Mouse (Mus musculus) forebrain, embryonic 13.5 days (tissue): ENCODE data around the gene Rnaseh2a. TPM values are rescaled to one million over a fixed set of nuclear protein-coding genes. Genes with fewer than 3 reads are reported as not detected.
"Not testable (repeated sequence)": the region's sequence is repeated elsewhere in the genome, so short reads cannot be mapped to it uniquely, and the experiment has no call there.

ENCODE experiments used
- ATAC-seq: fragments of 200-750 bp; cut with Nextera tagmentation; 2 replicates; pipeline ENCODE4 v1.8.0; 2017
- H3K27ac ChIP-seq: fragments of 300-500 bp; sonication (generic); 2 replicates; pipeline ENCODE4 v1.5.1; 2015; ENCODE audit warnings: inconsistent platforms, mild to moderate bottlenecking, moderate library complexity
- H3K27me3 ChIP-seq: fragments of 300-500 bp; sonication (generic); 2 replicates; pipeline ENCODE4 v1.6.1; 2015; ENCODE audit warnings: mild to moderate bottlenecking, inconsistent platforms
- H3K36me3 ChIP-seq: fragments of 300-500 bp; sonication (generic); 2 replicates; pipeline ENCODE4 v1.6.1; 2015; ENCODE audit warnings: mild to moderate bottlenecking, inconsistent platforms; ENCODE audit not compliant: poor library complexity, severe bottlenecking
- H3K4me1 ChIP-seq: fragments of 300-500 bp; sonication (generic); 2 replicates; pipeline ENCODE4 v1.6.1; 2015; ENCODE audit warnings: inconsistent platforms
- H3K4me2 ChIP-seq: fragments of 300-500 bp; sonication (generic); 2 replicates; pipeline ENCODE4 v1.6.1; 2015; ENCODE audit warnings: inconsistent platforms, mild to moderate bottlenecking, moderate library complexity
- H3K4me3 ChIP-seq: fragments of 300-500 bp; sonication (generic); 2 replicates; pipeline ENCODE4 v1.5.1; 2015; ENCODE audit warnings: mild to moderate bottlenecking, inconsistent platforms
- H3K9ac ChIP-seq: fragments of 300-500 bp; sonication (generic); 2 replicates; pipeline ENCODE4 v1.6.1; 2015; ENCODE audit warnings: mild to moderate bottlenecking, inconsistent platforms
- H3K9me3 ChIP-seq: fragments of 300-500 bp; sonication (generic); replicated peaks from 2 replicates; pipeline ENCODE4 v1.6.1; 2016; ENCODE audit warnings: inconsistent platforms
- WGBS: fragments of 180-500 bp; shearing (Covaris S2); methylation state at CpG from one replicate; pipeline ENCODE4 v1.1.7; 2015; 5-methylcytosine and 5-hydroxymethylcytosine counted together
- polyA plus RNA-seq: library from polyadenylated mRNA; unstranded; fragments of >200 nt; fragmentation: Nextera tagmentation; extraction: Ambion mirVana; gene quantifications from 2 replicates; pipeline ENCODE4 v1.2.1, GENCODE M21; 2015

The Rnaseh2a gene
- polyA plus RNA-seq, 1 experiment from 2014 or later = 119 TPM

DNA sequence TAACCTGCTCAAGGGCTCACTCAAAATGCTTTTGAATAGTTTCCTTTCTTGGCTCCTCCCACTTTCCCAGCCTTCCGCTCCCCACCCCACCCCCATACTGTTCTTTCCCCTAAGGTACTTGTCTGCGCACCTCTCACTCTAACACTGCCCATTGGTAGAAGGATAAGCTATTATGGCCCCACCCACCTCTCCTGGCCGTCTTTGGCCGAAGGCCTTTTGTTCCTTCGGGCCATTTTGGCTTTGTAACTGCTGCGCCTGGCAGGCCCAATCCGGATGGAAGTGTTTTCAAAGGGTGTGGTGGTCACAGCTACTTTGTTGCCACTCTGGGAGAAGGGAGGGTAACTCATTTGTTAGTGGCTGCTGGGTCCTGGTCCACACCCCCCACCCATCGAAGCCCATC, 54.3 kb downstream of the Rnaseh2a start:
- WGBS = 88% methylated on average over 8 of the region's 8 CpGs
- Histone ChIP-seq H3K4me1 (peaks cover 10% of the 10 kb centered on the region), H3K27ac (no peak overlapping the region), H3K4me2 (no peak overlapping the region), H3K4me3 (no peak overlapping the region), H3K27me3 (peaks cover 57% of the 10 kb centered on the region), H3K9me3 (no peaks in the 10 kb centered on the region), H3K36me3 (peaks cover 94% of the 10 kb centered on the region), H3K9ac (no peak overlapping the region)
- no peak for ATAC-seq

DNA sequence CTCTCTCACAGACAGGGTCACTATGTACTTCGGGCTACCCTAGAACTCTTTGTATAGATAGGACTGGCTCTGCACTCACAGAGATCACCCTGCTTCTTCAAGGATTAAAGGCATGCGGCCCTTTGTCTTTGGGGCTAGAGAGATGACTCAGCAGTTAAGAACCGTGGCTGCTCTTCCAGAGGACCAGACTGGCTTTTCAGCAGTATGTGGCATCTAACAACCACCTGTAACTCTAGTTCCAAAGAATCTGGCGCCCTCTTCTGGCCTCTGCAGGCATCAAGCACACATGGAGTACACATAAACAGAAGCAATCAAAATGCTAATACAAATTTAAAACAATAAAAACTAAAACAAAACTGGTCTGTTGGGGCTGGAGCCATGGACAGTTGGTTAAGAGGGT, 55.6 kb downstream of the Rnaseh2a start:
- peaks cover 62% of the 10 kb centered on the region for H3K27me3 ChIP-seq
- no peak overlapping the region for H3K4me2 ChIP-seq
- 34% methylated on average over 4 of the region's 4 CpGs for WGBS
- no peak for ATAC-seq
- H3K9me3 ChIP-seq = no peaks in the 10 kb centered on the region
- H3K36me3 ChIP-seq = peaks cover 91% of the 10 kb centered on the region
- no peak overlapping the region for H3K27ac ChIP-seq
- no peak overlapping the region for H3K4me3 ChIP-seq
- peaks cover 19% of the 10 kb centered on the region for H3K4me1 ChIP-seq
- no peak overlapping the region for H3K9ac ChIP-seq

DNA sequence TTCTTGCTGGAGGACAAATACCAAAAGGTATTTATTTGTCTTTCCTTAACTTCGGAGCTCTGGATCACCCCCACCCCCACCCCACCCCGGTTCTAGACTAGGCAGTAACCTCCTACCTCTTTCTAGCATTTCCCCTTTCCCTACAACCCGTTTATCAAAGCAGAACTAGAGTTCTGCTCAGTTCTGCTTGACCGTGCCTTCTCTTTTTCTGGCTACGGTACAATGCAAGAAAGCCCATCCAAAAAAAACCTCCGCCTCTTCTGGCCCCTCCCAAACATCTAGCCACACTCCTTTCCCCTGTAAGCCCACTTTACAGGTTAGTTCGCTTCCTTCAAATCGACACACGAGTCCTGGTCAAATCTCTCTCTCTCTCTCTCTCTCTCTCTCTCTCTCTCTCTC, 56.1 kb downstream of the Rnaseh2a start:
- ATAC-seq = no peak
- Histone ChIP-seq H3K27ac (no peak overlapping the region), H3K4me3 (peak overlapping the region; percentile 34), H3K9ac (peak overlapping the region; percentile 45), H3K36me3 (peaks cover 87% of the 10 kb centered on the region), H3K9me3 (no peaks in the 10 kb centered on the region), H3K27me3 (peaks cover 62% of the 10 kb centered on the region), H3K4me1 (peaks cover 23% of the 10 kb centered on the region), H3K4me2 (peak overlapping the region; percentile 65)
- WGBS = 12% methylated on average over 9 of the region's 9 CpGs

DNA sequence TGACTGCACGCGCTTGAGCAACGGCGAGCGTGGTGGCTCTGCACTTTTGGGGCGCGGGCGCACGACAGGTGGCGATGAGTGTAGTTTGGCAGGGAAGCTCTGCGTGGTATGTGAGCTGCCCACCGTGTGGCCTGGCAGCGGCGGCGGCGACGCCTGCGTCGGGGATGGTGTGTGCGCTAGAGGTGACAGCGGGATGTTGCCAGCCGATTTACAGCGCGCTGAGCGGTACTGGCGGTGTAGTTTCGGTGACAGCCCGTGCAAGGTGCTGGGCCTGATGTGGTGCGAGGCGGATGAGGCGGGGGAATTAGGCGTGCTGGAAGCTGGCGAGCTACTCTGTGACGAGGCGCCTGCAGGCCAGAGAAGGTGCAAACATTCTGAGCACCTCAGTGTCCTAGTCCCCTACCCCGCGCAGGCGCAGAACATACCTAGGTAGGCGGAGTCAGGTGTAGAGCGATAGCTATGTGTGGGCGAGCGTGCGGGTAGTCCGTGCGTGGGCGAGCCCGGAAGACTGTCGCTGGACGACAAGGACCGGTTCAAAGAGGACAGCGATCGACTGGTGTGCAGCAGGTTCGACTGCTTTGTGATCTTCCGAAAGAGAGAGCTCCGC, 56.6 kb downstream of the Rnaseh2a start:
- peak overlapping the region; percentile 34 for H3K4me3 ChIP-seq
- peak overlapping the region; percentile 45 for H3K9ac ChIP-seq
- H3K4me1 ChIP-seq = peaks cover 23% of the 10 kb centered on the region
- H3K27ac ChIP-seq = no peak overlapping the region
- H3K27me3 ChIP-seq = peaks cover 60% of the 10 kb centered on the region
- H3K9me3 ChIP-seq = no peaks in the 10 kb centered on the region
- peak overlapping the region; percentile 65 for H3K4me2 ChIP-seq
- 3% methylated on average over 54 of the region's 55 CpGs for WGBS
- H3K36me3 ChIP-seq = peaks cover 82% of the 10 kb centered on the region
- ATAC-seq = peak; percentile 5; the same call in 1 of the 2 replicates

DNA sequence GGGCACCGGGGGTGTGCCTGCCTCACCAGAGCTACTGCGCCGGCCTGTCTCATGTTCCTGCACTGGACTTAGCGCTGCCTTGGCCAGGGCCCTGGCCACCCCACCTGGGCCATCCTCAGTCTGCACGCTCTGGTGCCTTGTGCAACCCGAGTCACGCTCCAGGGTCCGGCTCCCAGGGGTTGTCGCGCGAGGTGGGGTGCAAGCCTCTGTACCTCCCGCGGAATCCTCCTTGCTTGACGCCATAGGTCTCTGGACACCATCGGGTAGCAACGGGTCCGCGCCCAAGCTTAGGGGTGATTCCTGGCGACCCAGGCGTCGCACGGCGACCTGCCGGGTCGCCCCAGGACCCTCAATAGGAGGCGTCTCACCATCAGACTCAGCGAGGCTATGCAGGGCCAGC, 57.2 kb downstream of the Rnaseh2a start:
- no peak for ATAC-seq
- Histone ChIP-seq H3K4me3 (peak overlapping the region; percentile 34), H3K9ac (peak overlapping the region; percentile 45; the same call in 1 of the 2 replicates), H3K27me3 (peaks cover 59% of the 10 kb centered on the region), H3K4me2 (peak overlapping the region; percentile 65), H3K27ac (no peak overlapping the region), H3K36me3 (peaks cover 76% of the 10 kb centered on the region), H3K9me3 (no peaks in the 10 kb centered on the region), H3K4me1 (peaks cover 23% of the 10 kb centered on the region)
- 28% methylated on average over 27 of the region's 27 CpGs for WGBS

DNA sequence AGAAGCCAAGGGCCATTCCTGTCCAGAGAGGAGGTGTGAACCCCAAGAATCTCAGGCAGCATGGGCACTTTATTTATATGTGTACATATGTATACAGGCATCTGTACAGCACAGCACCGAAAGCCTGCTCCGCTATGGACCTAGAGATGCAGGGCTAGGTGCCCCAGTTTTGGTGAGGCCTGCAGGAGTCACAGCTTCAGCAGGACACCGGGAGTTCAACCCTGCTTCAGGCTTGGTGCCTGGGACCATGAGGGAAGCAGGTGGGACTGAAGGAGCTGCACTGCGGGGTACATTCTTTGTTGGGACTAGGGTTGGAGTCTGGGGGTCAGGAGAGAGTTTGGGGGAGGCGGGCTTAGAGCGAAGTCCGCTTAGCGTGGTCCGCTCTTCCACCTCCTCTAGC, 57.7 kb downstream of the Rnaseh2a start:
- no peak overlapping the region for H3K4me3 ChIP-seq
- H3K36me3 ChIP-seq = peaks cover 70% of the 10 kb centered on the region
- no peak overlapping the region for H3K27ac ChIP-seq
- 81% methylated on average over 9 of the region's 9 CpGs for WGBS
- no peaks in the 10 kb centered on the region for H3K9me3 ChIP-seq
- no peak overlapping the region for H3K4me2 ChIP-seq
- peaks cover 59% of the 10 kb centered on the region for H3K27me3 ChIP-seq
- ATAC-seq = no peak
- H3K4me1 ChIP-seq = peaks cover 23% of the 10 kb centered on the region
- no peak overlapping the region for H3K9ac ChIP-seq

DNA sequence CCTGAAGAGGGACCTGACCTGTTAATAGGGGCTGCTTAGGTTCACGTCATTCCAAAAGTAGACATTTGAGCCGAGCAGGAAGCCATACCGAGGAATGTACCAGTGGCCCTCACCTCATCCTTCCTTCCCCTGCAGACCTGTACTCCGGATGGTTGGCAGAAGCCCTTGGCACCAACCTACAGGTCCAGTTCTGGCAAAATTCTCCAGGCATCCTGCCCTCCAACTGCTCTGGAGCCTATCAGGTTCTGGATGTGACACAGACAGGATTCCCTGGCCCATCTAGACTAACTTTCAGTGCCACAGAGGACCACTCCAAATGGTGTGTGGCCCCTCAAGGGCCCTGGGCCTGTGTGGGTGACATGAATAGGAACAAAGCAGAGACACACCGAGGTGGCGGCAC, 59.0 kb downstream of the Rnaseh2a start:
- no peak overlapping the region for H3K4me3 ChIP-seq
- no peak for ATAC-seq
- H3K9me3 ChIP-seq = no peaks in the 10 kb centered on the region
- 89% methylated on average over 6 of the region's 6 CpGs for WGBS
- peaks cover 57% of the 10 kb centered on the region for H3K36me3 ChIP-seq
- H3K9ac ChIP-seq = peak overlapping the region; percentile 30
- H3K27ac ChIP-seq = no peak overlapping the region
- H3K4me2 ChIP-seq = no peak overlapping the region
- H3K27me3 ChIP-seq = peaks cover 54% of the 10 kb centered on the region
- H3K4me1 ChIP-seq = peaks cover 23% of the 10 kb centered on the region

DNA sequence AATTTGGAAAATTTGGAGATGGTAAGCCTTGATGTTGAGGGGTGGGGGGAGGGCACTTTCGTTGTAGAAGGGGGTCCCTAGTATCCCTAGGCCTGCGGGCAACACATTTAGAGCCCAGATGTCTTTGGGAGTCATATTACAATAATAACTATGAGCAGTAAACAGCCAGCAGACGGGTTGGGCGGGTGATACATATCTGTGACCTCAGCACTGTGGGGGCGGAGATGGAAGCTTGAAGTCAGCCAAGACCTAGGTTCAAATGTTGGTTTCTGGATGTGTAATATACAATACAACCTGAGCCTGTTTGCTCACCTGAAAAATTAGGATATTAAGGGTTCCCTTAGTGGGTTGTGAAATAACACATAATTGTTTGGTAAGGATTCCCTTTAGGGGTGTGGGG, 59.6 kb downstream of the Rnaseh2a start:
- H3K4me1 ChIP-seq = peaks cover 23% of the 10 kb centered on the region
- H3K4me2 ChIP-seq = no peak overlapping the region; the same call in 1 of the 2 replicates
- peaks cover 48% of the 10 kb centered on the region for H3K27me3 ChIP-seq
- H3K9ac ChIP-seq = no peak overlapping the region
- H3K27ac ChIP-seq = no peak overlapping the region
- no peaks in the 10 kb centered on the region for H3K9me3 ChIP-seq
- no peak overlapping the region for H3K4me3 ChIP-seq
- no peak for ATAC-seq
- H3K36me3 ChIP-seq = peaks cover 51% of the 10 kb centered on the region
- WGBS = 91% methylated on average over 5 of the region's 5 CpGs

DNA sequence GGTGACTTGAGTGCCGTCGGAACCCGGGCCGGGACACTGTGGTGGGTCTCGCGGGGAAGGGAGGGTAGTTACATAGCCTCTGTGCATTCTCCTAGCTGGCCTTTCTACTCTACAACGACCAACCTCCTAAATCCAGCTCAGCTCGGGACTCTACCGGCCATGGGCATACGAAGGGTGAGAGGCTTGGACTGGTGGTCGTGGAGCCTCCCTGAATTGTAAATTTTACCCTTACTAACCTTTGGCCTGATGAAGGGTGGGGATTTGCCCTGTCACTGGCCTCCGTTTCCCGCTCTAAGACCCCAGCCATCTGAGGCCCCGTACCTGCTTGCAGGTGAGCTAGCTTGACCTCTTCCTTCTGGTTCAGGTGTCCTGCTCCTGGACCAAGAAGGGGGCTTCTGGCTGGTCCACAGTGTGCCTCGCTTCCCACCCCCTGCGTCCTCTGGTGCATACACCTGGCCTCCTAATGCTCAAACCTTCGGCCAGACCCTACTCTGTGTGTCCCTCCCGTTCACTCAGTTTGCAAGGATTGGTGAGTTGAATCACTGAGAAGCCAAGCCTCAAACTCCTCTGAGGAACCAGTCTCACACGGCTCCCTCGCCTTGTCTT, 60.3 kb downstream of the Rnaseh2a start:
- Histone ChIP-seq H3K27me3 (peaks cover 41% of the 10 kb centered on the region), H3K4me2 (peak overlapping the region; percentile 74), H3K36me3 (peaks cover 44% of the 10 kb centered on the region), H3K4me1 (peaks cover 23% of the 10 kb centered on the region), H3K4me3 (peak overlapping the region; percentile 47), H3K27ac (no peak overlapping the region), H3K9ac (peak overlapping the region; percentile 70), H3K9me3 (no peaks in the 10 kb centered on the region)
- ATAC-seq = 0 out of 2 replicates have a peak, but pooled peaks have one; percentile 1
- 49% methylated on average over 20 of the region's 20 CpGs for WGBS

DNA sequence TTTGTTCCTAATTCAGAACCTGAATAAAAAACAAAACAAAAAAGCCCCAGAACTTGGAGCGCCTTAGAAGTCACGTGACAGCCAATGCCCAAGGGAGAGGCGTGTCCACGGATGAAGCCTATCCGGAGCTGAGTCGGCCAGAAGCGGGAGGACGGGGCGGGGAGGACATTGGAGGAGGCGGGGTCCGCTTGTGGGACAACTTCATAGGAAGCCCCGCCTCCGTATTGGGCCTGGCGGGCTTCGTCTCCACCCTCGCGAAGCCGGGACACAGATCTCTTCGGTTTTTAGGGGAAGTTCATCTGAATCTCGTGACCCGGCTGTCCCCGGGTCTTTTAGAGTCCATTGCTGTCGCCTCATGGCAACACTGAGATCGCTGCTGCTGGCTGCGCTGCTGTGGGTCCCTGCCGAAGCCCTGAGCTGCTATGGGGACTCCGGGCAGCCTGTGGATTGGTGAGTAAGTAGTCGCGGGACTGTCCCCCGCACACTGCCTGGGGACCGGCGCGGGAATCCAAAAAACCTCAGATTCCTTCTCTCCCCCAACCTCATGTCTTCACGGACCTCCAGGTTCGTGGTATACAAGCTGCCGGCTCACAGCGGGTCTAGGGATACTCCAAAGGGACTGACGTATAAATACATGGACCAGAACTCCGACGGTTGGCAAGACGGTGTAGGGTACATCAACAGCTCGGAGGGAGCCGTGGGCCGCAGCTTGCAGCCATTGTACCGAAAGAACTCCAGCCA, 61.0 kb downstream of the Rnaseh2a start, which contains the start of gene Dnase2a:
Gene Dnase2a (plus strand): TSS at position 140 of the 741 bp plus-strand sequence.
- H3K9ac ChIP-seq = peak within 1 kb of the TSS; percentile 70
- under 1% methylated on average over 45 of the region's 45 CpGs for WGBS
- H3K27me3 ChIP-seq = peaks cover 35% of the 10 kb centered on the region
- no peaks in the 10 kb centered on the region for H3K9me3 ChIP-seq
- H3K36me3 ChIP-seq = peaks cover 40% of the 10 kb centered on the region
- H3K27ac ChIP-seq = peak within 1 kb of the TSS; percentile 44; the same call in 1 of the 2 replicates
- peak; percentile 85 for ATAC-seq
- peak within 1 kb of the TSS; percentile 47 for H3K4me3 ChIP-seq
- H3K4me1 ChIP-seq = peaks cover 24% of the 10 kb centered on the region
- H3K4me2 ChIP-seq = peak within 1 kb of the TSS; percentile 74

DNA sequence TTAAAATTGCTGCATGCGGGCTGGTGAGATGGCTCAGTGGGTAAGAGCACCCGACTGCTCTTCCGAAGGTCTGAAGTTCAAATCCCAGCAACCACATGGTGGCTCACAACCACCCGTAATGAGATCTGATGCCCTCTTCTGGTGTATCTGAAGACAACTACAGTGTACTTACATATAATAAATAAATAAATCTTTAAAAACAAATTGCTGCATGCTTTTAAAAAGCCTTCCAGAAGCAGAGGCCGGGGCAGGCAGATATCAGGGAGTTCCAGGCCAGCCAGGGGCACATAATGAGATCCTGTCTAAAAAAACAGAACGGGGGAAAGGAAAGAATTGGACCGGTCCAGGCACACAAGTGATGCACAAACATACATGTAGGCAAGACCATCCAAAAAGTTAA, 61.6 kb downstream of the Rnaseh2a start:
- not testable (repeated sequence) for H3K27ac ChIP-seq, H3K9me3 ChIP-seq
- Histone ChIP-seq H3K4me2 (peak overlapping the region; percentile 74), H3K27me3 (peaks cover 30% of the 10 kb centered on the region), H3K4me1 (peaks cover 25% of the 10 kb centered on the region), H3K9ac (peak overlapping the region; percentile 70; the same call in 1 of the 2 replicates), H3K4me3 (peak overlapping the region; percentile 47), H3K36me3 (peaks cover 37% of the 10 kb centered on the region)
- 0 out of 2 replicates have a peak, but pooled peaks have one; percentile 5 for ATAC-seq
- 24% methylated on average over 7 of the region's 7 CpGs for WGBS

DNA sequence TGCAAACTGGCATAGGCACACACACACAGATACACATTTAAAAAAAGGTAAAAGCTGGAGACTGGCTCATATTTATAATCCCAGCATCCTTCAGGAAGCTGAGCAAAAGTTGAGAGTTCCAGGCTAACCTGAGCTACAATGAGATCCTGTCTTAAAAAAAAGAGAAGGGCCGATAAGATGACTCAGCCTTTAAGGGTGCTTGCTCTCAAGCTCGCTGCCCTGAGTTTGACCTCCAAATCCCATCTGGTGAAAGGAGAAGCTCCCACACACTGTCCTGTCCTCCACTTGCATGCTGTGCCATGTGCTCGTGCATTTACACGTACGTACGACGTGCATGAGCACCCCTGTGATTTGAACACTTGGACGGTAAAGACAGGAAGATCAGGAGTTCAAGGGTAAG, 62.1 kb downstream of the Rnaseh2a start:
- 79% methylated on average over 8 of the region's 8 CpGs for WGBS
- Histone ChIP-seq H3K9ac (no peak overlapping the region), H3K4me1 (peaks cover 25% of the 10 kb centered on the region), H3K4me3 (no peak overlapping the region), H3K27ac (no peak overlapping the region), H3K4me2 (no peak overlapping the region), H3K27me3 (peaks cover 27% of the 10 kb centered on the region), H3K36me3 (peaks cover 32% of the 10 kb centered on the region), H3K9me3 (no peaks in the 10 kb centered on the region)
- no peak for ATAC-seq
